Mouse (Mus musculus): ENCODE measurements at regions not wholly inside any gene's neighbourhood (a gene's known extent, or its start where the extent isn't known, plus 50 kb on each side); places are given as distances from the start of the nearest gene placed in this dataset.

- TF ChIP-seq CTCF (IDR thresholded peaks at IDR 0.05; ENCODE audit: low read depth, low read length): no peak
- TF ChIP-seq POLR2A (IDR thresholded peaks at IDR 0.05; ENCODE audit: extremely low read depth, insufficient read depth, low read length): no peak
These were observed 65.9 kb upstream of the 4932438A13Rik start for GRCm38 (mm10) chr3:36797025-36797424.
